Mouse (Mus musculus): ENCODE data around the gene Ndufaf4.

DNA sequence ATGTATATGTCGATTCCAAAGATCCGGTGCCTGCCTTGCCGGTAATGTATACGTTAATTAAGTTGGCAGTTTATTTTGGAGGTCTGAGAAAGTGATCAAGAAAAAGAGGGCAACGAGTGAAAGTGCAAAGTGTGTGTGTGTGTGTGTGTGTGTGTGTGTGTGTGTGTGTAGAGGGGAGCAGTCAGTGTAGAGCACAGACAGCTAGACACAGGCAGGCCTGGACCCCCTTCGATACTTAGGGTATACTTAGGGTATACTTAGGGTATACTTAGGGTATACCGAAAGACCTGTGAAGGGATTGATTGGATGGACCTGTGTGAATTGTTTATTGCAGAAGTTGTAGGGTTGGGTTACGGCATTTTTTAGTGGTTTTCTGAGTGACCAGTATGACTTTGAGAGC lies 753 bp downstream of the Ndufaf4 start:
- TF ChIP-seq CTCF (IDR thresholded peaks at IDR 0.05; ENCODE audit: low read depth) (no peak), EP300 (IDR thresholded peaks at IDR 0.05; ENCODE audit: low read depth) (no peak)
